Mouse (Mus musculus) kidney, embryonic 16.5 days (tissue): ENCODE measurements at regions not wholly inside any gene's neighbourhood (a gene's known extent, or its start where the extent isn't known, plus 50 kb on each side); places are given as distances from the start of the nearest gene placed in this dataset.

ENCODE experiments used
- ATAC-seq: fragments of 200-750 bp; cut with Nextera tagmentation; 2 replicates; pipeline ENCODE4 v1.8.0; 2017; ENCODE audit warnings: moderate TSS enrichment; ENCODE audit not compliant: low FRiP score, low TSS enrichment
- H3K27ac ChIP-seq: fragments of 300-500 bp; sonication (generic); 2 replicates; pipeline ENCODE4 v1.5.1; 2014; ENCODE audit warnings: low read length
- H3K27me3 ChIP-seq: fragments of 300-500 bp; sonication (generic); 2 replicates; pipeline ENCODE4 v1.6.1; 2014; ENCODE audit warnings: low read length, control low read depth, mixed read lengths; ENCODE audit not compliant: insufficient read depth
- H3K36me3 ChIP-seq: fragments of 300-500 bp; sonication (generic); 2 replicates; pipeline ENCODE4 v1.6.1; 2014; ENCODE audit warnings: low read length, control low read depth, mixed read lengths; ENCODE audit not compliant: insufficient read depth
- H3K4me1 ChIP-seq: fragments of 300-500 bp; sonication (generic); 2 replicates; pipeline ENCODE4 v1.6.1; 2014; ENCODE audit warnings: low read length, control low read depth, mixed read lengths; ENCODE audit not compliant: insufficient read depth
- H3K4me2 ChIP-seq: fragments of 300-500 bp; sonication (generic); replicated peaks from 2 replicates; pipeline ENCODE4 v1.6.1; 2014; ENCODE audit warnings: low read depth, low read length
- H3K4me3 ChIP-seq: fragments of 300-500 bp; sonication (generic); 2 replicates; pipeline ENCODE4 v1.5.1; 2014; ENCODE audit warnings: mild to moderate bottlenecking, low read length
- H3K9ac ChIP-seq: fragments of 300-500 bp; sonication (generic); replicated peaks from 2 replicates; pipeline ENCODE4 v1.6.1; 2014; ENCODE audit warnings: low read length
- H3K9me3 ChIP-seq: fragments of 300-500 bp; sonication (generic); 2 replicates; pipeline ENCODE4 v1.6.1; 2016; ENCODE audit warnings: low read length, control low read depth
- WGBS: fragments of 180-500 bp; shearing (Covaris S2); extraction: QIAGEN DNeasy Blood & Tissue Kit; methylation state at CpG from one replicate; pipeline ENCODE4 v1.1.7; 2014; 5-methylcytosine and 5-hydroxymethylcytosine counted together

- Histone ChIP-seq H3K27me3 (no peaks in the 10 kb centered on the region), H3K4me2 (no peak overlapping the region), H3K4me1 (no peaks in the 10 kb centered on the region), H3K9ac (no peak overlapping the region), H3K9me3 (no peaks in the 10 kb centered on the region), H3K4me3 (no peak overlapping the region), H3K36me3 (no peaks in the 10 kb centered on the region), H3K27ac (no peak overlapping the region)
- peak; percentile 23; the same call in 1 of the 2 replicates for ATAC-seq
Measured at GRCm38 (mm10) chr17:61520087-61520486, 1361.0 kb downstream of the Efna5 start.

- Histone ChIP-seq H3K4me3 (no peak overlapping the region), H3K4me1 (no peaks in the 10 kb centered on the region), H3K27me3 (no peaks in the 10 kb centered on the region), H3K9ac (no peak overlapping the region), H3K4me2 (no peak overlapping the region), H3K36me3 (no peaks in the 10 kb centered on the region), H3K9me3 (no peaks in the 10 kb centered on the region), H3K27ac (no peak overlapping the region)
- ATAC-seq, result no peak
- WGBS, result 96% methylated on average over 1 of the region's 1 CpGs
Measured at GRCm38 (mm10) chr17:61515059-61515458, 1366.1 kb downstream of the Efna5 start.

- Histone ChIP-seq H3K4me1 (no peaks in the 10 kb centered on the region), H3K9ac (no peak overlapping the region), H3K4me3 (no peak overlapping the region), H3K36me3 (no peaks in the 10 kb centered on the region), H3K9me3 (no peaks in the 10 kb centered on the region), H3K27ac (no peak overlapping the region), H3K4me2 (no peak overlapping the region), H3K27me3 (no peaks in the 10 kb centered on the region)
- WGBS, result 75% methylated on average over 4 of the region's 4 CpGs
- no peak for ATAC-seq
Measured at GRCm38 (mm10) chr17:61513433-61513832, 1367.7 kb downstream of the Efna5 start.

- Histone ChIP-seq H3K4me3 (no peak overlapping the region), H3K9ac (no peak overlapping the region), H3K4me2 (no peak overlapping the region), H3K27me3 (no peaks in the 10 kb centered on the region), H3K36me3 (no peaks in the 10 kb centered on the region), H3K27ac (no peak overlapping the region), H3K4me1 (no peaks in the 10 kb centered on the region), H3K9me3 (no peaks in the 10 kb centered on the region)
- 52% methylated on average over 3 of the region's 3 CpGs for WGBS
- no peak for ATAC-seq
Measured at GRCm38 (mm10) chr17:61495261-61495660, 1385.9 kb downstream of the Efna5 start.

- no peak overlapping the region for H3K27ac ChIP-seq
- 86% methylated on average over 5 of the region's 5 CpGs for WGBS
- no peak overlapping the region for H3K4me2 ChIP-seq
- no peak overlapping the region for H3K4me3 ChIP-seq
- peaks cover 26% of the 10 kb centered on the region for H3K9me3 ChIP-seq
- ATAC-seq, result no peak
- no peaks in the 10 kb centered on the region for H3K4me1 ChIP-seq
- no peaks in the 10 kb centered on the region for H3K27me3 ChIP-seq
- H3K36me3 ChIP-seq, result no peaks in the 10 kb centered on the region
- no peak overlapping the region for H3K9ac ChIP-seq
Measured at GRCm38 (mm10) chr17:61477457-61477856, 1403.7 kb downstream of the Efna5 start.

GRCm38 (mm10) chr17:61474405-61474804 lies 1406.7 kb downstream of the Efna5 start:
- WGBS, result 70% methylated on average over 11 of the region's 11 CpGs
- Histone ChIP-seq H3K4me1 (no peaks in the 10 kb centered on the region), H3K36me3 (no peaks in the 10 kb centered on the region), H3K27me3 (no peaks in the 10 kb centered on the region), H3K4me2 (no peak overlapping the region), H3K4me3 (no peak overlapping the region), H3K27ac (no peak overlapping the region), H3K9me3 (peaks cover 6% of the 10 kb centered on the region), H3K9ac (no peak overlapping the region)
- no peak for ATAC-seq

- Histone ChIP-seq H3K9ac (no peak overlapping the region), H3K36me3 (no peaks in the 10 kb centered on the region), H3K27ac (no peak overlapping the region), H3K4me3 (no peak overlapping the region), H3K9me3 (no peaks in the 10 kb centered on the region), H3K4me1 (no peaks in the 10 kb centered on the region), H3K4me2 (no peak overlapping the region), H3K27me3 (no peaks in the 10 kb centered on the region)
- 59% methylated on average over 2 of the region's 2 CpGs for WGBS
- no peak for ATAC-seq
Measured at GRCm38 (mm10) chr17:61452943-61453342, 1428.2 kb downstream of the Efna5 start.

GRCm38 (mm10) chr17:61426846-61427245 lies 1454.3 kb downstream of the Efna5 start:
- Histone ChIP-seq H3K9me3 (no peaks in the 10 kb centered on the region), H3K27ac (no peak overlapping the region), H3K9ac (no peak overlapping the region), H3K4me3 (no peak overlapping the region), H3K27me3 (no peaks in the 10 kb centered on the region), H3K36me3 (no peaks in the 10 kb centered on the region), H3K4me1 (no peaks in the 10 kb centered on the region), H3K4me2 (peak overlapping the region; percentile 16; the same call in 1 of the 2 replicates)
- WGBS, result 25% methylated on average over 8 of the region's 8 CpGs
- ATAC-seq, result peak; percentile 65; the same call in 1 of the 2 replicates
